8 mouse cellular contexts compared by ENCODE assay signal in the genomic region with DNA sequence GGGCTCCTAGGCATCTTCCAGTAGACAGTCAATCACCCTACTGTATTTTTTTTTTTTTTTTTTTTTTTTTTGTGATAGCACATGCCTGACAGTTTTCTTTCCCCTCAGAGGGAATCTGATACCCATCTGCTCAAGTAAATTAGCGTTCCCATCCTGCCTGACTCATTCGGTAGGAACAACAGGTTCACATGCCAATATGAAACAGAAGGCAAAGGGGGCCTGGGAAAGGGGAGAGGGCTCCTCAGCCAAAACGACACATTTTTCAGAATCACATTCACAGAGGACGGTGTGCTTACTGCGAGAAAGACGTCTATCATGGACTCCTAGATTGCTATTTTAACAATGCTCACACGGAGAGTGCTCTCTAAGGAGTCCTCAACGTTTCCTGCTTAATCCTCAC. TPM values are rescaled to one million over a fixed set of nuclear protein-coding genes. Genes with fewer than 3 reads are reported as not detected.
DNase-seq lines count a peak whose midpoint lies in the region; ATAC-seq lines count a peak whose summit lies in the region.

No protein-coding gene starts in this region.

- no peak for ATAC-seq in inflammation-experienced regulatory T-cells, adult 6 months

- DNase-seq in cerebellum, adult 9-11 months: peak; percentile 14
- no peak for DNase-seq in cerebellum, adult 9-10 months
- peak; percentile 24 to 29 for DNase-seq in right cerebral cortex, adult 2 months (ENCODE audit: low spot score in 2 of 2)
- DNase-seq in right cerebral cortex, postnatal 10 days (ENCODE audit: low spot score in 2 of 2): no peak
- DNase-seq in layer of hippocampus, adult 8-10 months (ENCODE audit: low spot score in 2 of 2): peak; percentile 36 to 40
- peak; percentile 30 for DNase-seq in neural tube, embryonic 10.5 days (ENCODE audit: extremely low spot score, low spot score)
- DNase-seq in adrenal gland, adult 18-20 months (ENCODE audit: low spot score in 2 of 2): no peak

RNA-seq across cellular contexts. Expression of a gene that starts 0.9 kb away (rescaled TPM):
- 10 to 100 TPM; 40.8 to 49.0 (median 45.1) TPM for total RNA-seq in layer of hippocampus, adult 8-10 months (2022)
- 1 to 10 TPM in 1 of 3 experiments, under 1 TPM in 2; 0.24 to 1.3 (median 0.80) TPM for polyA plus RNA-seq in inflammation-experienced regulatory T-cells, adult 6 months (2017; shearing (Covaris generic))
- 1 to 10 TPM; 6.9 to 8.3 TPM for total RNA-seq in adrenal gland, adult 18-20 months (2021)

RNA-seq across cellular contexts. Expression of a gene that starts 24.4 kb away (rescaled TPM):
- 10 to 100 TPM; 56.8 to 69.2 (median 64.7) TPM for total RNA-seq in layer of hippocampus, adult 8-10 months (2022)
- 100 to 1,000 TPM; 121 to 173 (median 149) TPM for polyA plus RNA-seq in inflammation-experienced regulatory T-cells, adult 6 months (2017; shearing (Covaris generic))
- total RNA-seq in adrenal gland, adult 18-20 months (2021): 100 to 1,000 TPM in 1 of 2 experiments, 10 to 100 TPM in 1; 86.0 to 103 TPM

Comparison
In these comparisons a context has a peak if more than half of its experiments do, and no peak if none do; other contexts are left out.
1. DNase-seq: peak in cerebellum, adult 9-11 months (single experiment), right cerebral cortex, adult 2 months (2 of 2), layer of hippocampus, adult 8-10 months (2 of 2) and neural tube, embryonic 10.5 days (single experiment); none in cerebellum, adult 9-10 months (single experiment), right cerebral cortex, postnatal 10 days (0 of 2) and adrenal gland, adult 18-20 months (0 of 2).
2. RNA of a gene that starts 0.9 kb away (total RNA-seq): 40.8 to 49.0 TPM in layer of hippocampus, adult 8-10 months; 6.9 to 8.3 TPM in adrenal gland, adult 18-20 months; every median in the first group is over 4 times any median in the second.